ENCODE assay signal across 29 mouse cellular contexts in genomic region chr7:58032111-58032510, GRCm38 (mm10).
DNase-seq lines count a peak whose midpoint lies in the region; ATAC-seq lines count a peak whose summit lies in the region.
"Had no signal": no experiment of that assay in that cellular context is flagged by ENCODE, and none has a peak within 500 bp of the region (broad histone marks: within the 10 kb centered on the region; RNA-seq: fewer than 3 reads in every experiment).

No protein-coding gene starts in this region.

- H3K4me2 ChIP-seq in forebrain, embryonic 15.5 days (replicated peaks): no peak overlapping the region
- no peak overlapping the region for H3K4me2 ChIP-seq in forebrain, embryonic 12.5 days
- no peak overlapping the region for H3K4me2 ChIP-seq in hindbrain, embryonic 13.5 days
- H3K4me2 ChIP-seq: embryonic facial prominence, embryonic 12.5 days; heart, embryonic 12.5 days; limb, embryonic 12.5 days; liver, embryonic 11.5 days; neural tube, embryonic 13.5 days had no signal

- H3K9me3 ChIP-seq in forebrain, embryonic 15.5 days: no peaks in the 10 kb centered on the region
- H3K9me3 ChIP-seq in forebrain, embryonic 12.5 days: no peaks in the 10 kb centered on the region
- no peaks in the 10 kb centered on the region for H3K9me3 ChIP-seq in hindbrain, embryonic 13.5 days
- H3K9me3 ChIP-seq: embryonic facial prominence, embryonic 12.5 days; heart, embryonic 12.5 days; limb, embryonic 12.5 days; midbrain, embryonic 10.5 days; neural tube, embryonic 13.5 days had no signal

- no peak overlapping the region for H3K4me3 ChIP-seq in forebrain, embryonic 15.5 days
- H3K4me3 ChIP-seq in forebrain, embryonic 12.5 days (replicated peaks): no peak overlapping the region
- H3K4me3 ChIP-seq in hindbrain, embryonic 13.5 days: no peak overlapping the region
- H3K4me3 ChIP-seq: embryonic facial prominence, embryonic 12.5 days; heart, embryonic 12.5 days; limb, embryonic 12.5 days; midbrain, embryonic 10.5 days; myocyte; neural tube, embryonic 13.5 days had no signal

- H3K4me1 ChIP-seq in forebrain, embryonic 15.5 days: no peaks in the 10 kb centered on the region
- no peaks in the 10 kb centered on the region for H3K4me1 ChIP-seq in forebrain, embryonic 12.5 days
- H3K4me1 ChIP-seq in hindbrain, embryonic 13.5 days (replicated peaks): no peaks in the 10 kb centered on the region
- H3K4me1 ChIP-seq: embryonic facial prominence, embryonic 12.5 days; heart, embryonic 12.5 days; limb, embryonic 12.5 days; midbrain, embryonic 10.5 days; neural tube, embryonic 13.5 days had no signal

- no peak overlapping the region for H3K27ac ChIP-seq in forebrain, embryonic 15.5 days (replicated peaks)
- no peak overlapping the region for H3K27ac ChIP-seq in forebrain, embryonic 12.5 days
- H3K27ac ChIP-seq in hindbrain, embryonic 13.5 days: no peak overlapping the region
- H3K27ac ChIP-seq: embryonic facial prominence, embryonic 12.5 days; kidney, postnatal 0 days; limb, embryonic 12.5 days; macrophage; midbrain, embryonic 10.5 days; neural tube, embryonic 13.5 days; stomach, postnatal 0 days had no signal

- ATAC-seq in forebrain, embryonic 15.5 days (replicated peaks): peak; percentile 67
- no peak for ATAC-seq in forebrain, embryonic 12.5 days (ENCODE audit: low FRiP score)
- no peak for ATAC-seq in hindbrain, embryonic 13.5 days (ENCODE audit: low FRiP score)
- ATAC-seq: inflammation-experienced regulatory T-cells, adult 6 months; liver, postnatal 0 days; lung, postnatal 0 days; midbrain, embryonic 16.5 days had no signal

- peak; percentile 18 for DNase-seq in right cerebral cortex, adult 18-20 months
- DNase-seq in right cerebral cortex, postnatal 4 days: no peak
- peak; percentile 76 for DNase-seq in layer of hippocampus, adult 9-10 months (ENCODE audit: low spot score)
- DNase-seq in urinary bladder, postnatal 25 days (ENCODE audit: low spot score): no peak
- DNase-seq in gastrocnemius, adult 8-10 months (ENCODE audit: low spot score in 2 of 2): no peak
- DNase-seq: adrenal gland, postnatal 25 days; cerebellum, adult 11-12 months; cerebellum, postnatal 10 days; gastrocnemius, postnatal 25 days; heart, adult 18-20 months; heart, postnatal 10 days; kidney, adult 18-20 months; liver, postnatal 0 days had no signal

- H3K9ac ChIP-seq in forebrain, embryonic 15.5 days (replicated peaks): no peak overlapping the region
- no peak overlapping the region for H3K9ac ChIP-seq in forebrain, embryonic 12.5 days
- H3K9ac ChIP-seq in hindbrain, embryonic 13.5 days: no peak overlapping the region
- H3K9ac ChIP-seq: embryonic facial prominence, embryonic 12.5 days; heart, embryonic 12.5 days; limb, embryonic 12.5 days; liver, postnatal 0 days; neural tube, embryonic 13.5 days had no signal

- no peaks in the 10 kb centered on the region for H3K27me3 ChIP-seq in forebrain, embryonic 15.5 days
- H3K27me3 ChIP-seq in forebrain, embryonic 12.5 days: no peaks in the 10 kb centered on the region
- no peaks in the 10 kb centered on the region for H3K27me3 ChIP-seq in hindbrain, embryonic 13.5 days
- H3K27me3 ChIP-seq: embryonic facial prominence, embryonic 12.5 days; heart, embryonic 12.5 days; limb, embryonic 12.5 days; neural tube, embryonic 13.5 days had no signal

- 88% methylated on average over 1 of the region's 1 CpGs for WGBS in forebrain, embryonic 15.5 days
- 91% methylated on average over 1 of the region's 1 CpGs for WGBS in forebrain, embryonic 12.5 days
- 83% methylated on average over 1 of the region's 1 CpGs for WGBS in hindbrain, embryonic 13.5 days

- H3K36me3 ChIP-seq in forebrain, embryonic 15.5 days: no peaks in the 10 kb centered on the region
- H3K36me3 ChIP-seq in forebrain, embryonic 12.5 days (replicated peaks): no peaks in the 10 kb centered on the region
- H3K36me3 ChIP-seq in hindbrain, embryonic 13.5 days: no peaks in the 10 kb centered on the region
- H3K36me3 ChIP-seq: embryonic facial prominence, embryonic 12.5 days; heart, embryonic 12.5 days; limb, embryonic 12.5 days; midbrain, embryonic 10.5 days; neural tube, embryonic 13.5 days had no signal

Comparison
In these comparisons a context has a peak if more than half of its experiments do, and no peak if none do; other contexts are left out.
1. DNase-seq: peak in right cerebral cortex, adult 18-20 months (single experiment) and layer of hippocampus, adult 9-10 months (single experiment); none in right cerebral cortex, postnatal 4 days (single experiment), urinary bladder, postnatal 25 days (single experiment) and gastrocnemius, adult 8-10 months (0 of 2).